Mouse (Mus musculus): ENCODE results near the gene Gm45208.

- no peak for TF ChIP-seq MYOG (IDR thresholded peaks at IDR 0.05; ENCODE audit: control insufficient read depth in 1 of 3, insufficient read depth in 1 of 3, insufficient read length in 2 of 3, low read depth in 2 of 3)
- no peak for TF ChIP-seq POLR2A (IDR thresholded peaks at IDR 0.05; ENCODE audit: insufficient read length, low read depth)
- TF ChIP-seq MAX (IDR thresholded peaks at IDR 0.05; ENCODE audit: low read depth) = no peak
- TF ChIP-seq E2F4 (IDR thresholded peaks at IDR 0.05; ENCODE audit: insufficient read depth) = no peak
- TF ChIP-seq MYOD1 (IDR thresholded peaks at IDR 0.05; ENCODE audit: control insufficient read depth in 1 of 3, insufficient read length in 2 of 3, low read depth in 2 of 3) = no peak
- no peak for TF ChIP-seq TCF12 (IDR thresholded peaks at IDR 0.05; ENCODE audit: insufficient read depth, poor library complexity, severe bottlenecking)
- no peak for TF ChIP-seq CEBPB (IDR thresholded peaks at IDR 0.05; ENCODE audit: insufficient read depth, poor library complexity, severe bottlenecking)
- no peak for TF ChIP-seq USF1 (IDR thresholded peaks at IDR 0.05; ENCODE audit: low read depth)
- no peak for TF ChIP-seq TCF3 (IDR thresholded peaks at IDR 0.05; ENCODE audit: insufficient read length, low read depth)
Observed at GRCm38 (mm10) chrX:7778450-7779244, 56.6 kb downstream of the Gm45208 start.
